Mouse (Mus musculus) heart, adult 2 months (tissue): Measurements from ENCODE around the gene Cep41. TPM values are rescaled to one million over a fixed set of nuclear protein-coding genes. Genes with fewer than 3 reads are reported as not detected.

ENCODE experiments used
- DNase-seq, 2 experiments: peaks; one replicate each; pipeline ENCODE4 v3.0.0; 2021
- H3K27ac ChIP-seq: fragments of 200-600 bp; 2 replicates; pipeline ENCODE4 v1.8.1; 2022
- H3K27me3 ChIP-seq: fragments of 200-500 bp; 2 replicates; pipeline ENCODE4 v1.6.1; 2012; ENCODE audit warnings: mild to moderate bottlenecking, low read length, inconsistent platforms, mixed read lengths; ENCODE audit not compliant: control insufficient read depth, insufficient read depth
- H3K36me3 ChIP-seq: fragments of 200-500 bp; 2 replicates; pipeline ENCODE4 v1.6.1; 2012; ENCODE audit warnings: low read length, inconsistent platforms; ENCODE audit not compliant: control insufficient read depth, insufficient read depth
- H3K4me1 ChIP-seq: fragments of 200-500 bp; 2 replicates; pipeline ENCODE4 v1.6.1; 2011; ENCODE audit warnings: low read length; ENCODE audit not compliant: control insufficient read depth, insufficient read depth
- H3K4me3 ChIP-seq: fragments of 200-600 bp; 2 replicates; pipeline ENCODE4 v1.8.1; 2022
- H3K79me2 ChIP-seq: fragments of 200-500 bp; replicated peaks from 2 replicates; pipeline ENCODE4 v1.6.1; 2012; ENCODE audit warnings: mild to moderate bottlenecking, inconsistent platforms, low read length, moderate library complexity, mixed read lengths; ENCODE audit not compliant: control insufficient read depth, insufficient read depth
- H3K9ac ChIP-seq: fragments of 200-500 bp; 2 replicates; pipeline ENCODE4 v1.6.1; 2012; ENCODE audit warnings: low read depth, mild to moderate bottlenecking, control low read depth, inconsistent platforms, low read length, mixed read lengths
- CTCF ChIP-seq: fragments of 200-600 bp; IDR thresholded peaks from 2 replicates; pipeline ENCODE4 v1.8.1; 2022; ENCODE audit warnings: antibody characterized with exemption, mild to moderate bottlenecking, moderate library complexity
- EP300 ChIP-seq: fragments of 200-500 bp; IDR thresholded peaks from 2 replicates; pipeline ENCODE4 v1.6.1; 2011; ENCODE audit warnings: low read depth, low read length, control low read depth; ENCODE audit not compliant: insufficient read depth
- POLR2A ChIP-seq: fragments of 200-500 bp; IDR thresholded peaks from 2 replicates; pipeline ENCODE4 v1.6.1; 2011; ENCODE audit warnings: mild to moderate bottlenecking, low read depth, low read length, control low read depth; ENCODE audit not compliant: insufficient read depth
- WGBS: fragments of 180-500 bp; shearing (Covaris S2); methylation state at CpG from one replicate; pipeline ENCODE4 v1.1.7; 2018; 5-methylcytosine and 5-hydroxymethylcytosine counted together
- intact Hi-C: fragments of 180-260 bp; cut with DNase I; formaldehyde crosslinking; loops from one replicate; pipeline ENCODE4 v1.15.1; 2025
- polyA plus RNA-seq: library from polyadenylated mRNA; depleted of rRNA; stranded (reverse); fragments of >200 nt; gene quantifications from 2 replicates; pipeline ENCODE4 v1.2.3, GENCODE M21; 2012
- total RNA-seq, 2 experiments: library from RNA; stranded (reverse); gene quantifications; 2 replicates each; pipeline ENCODE4 v1.2.3; 2021

Gene Cep41
- total and polyA plus RNA-seq, 3 experiments = 1.3 to 1.9 (median 1.4) TPM

DNA sequence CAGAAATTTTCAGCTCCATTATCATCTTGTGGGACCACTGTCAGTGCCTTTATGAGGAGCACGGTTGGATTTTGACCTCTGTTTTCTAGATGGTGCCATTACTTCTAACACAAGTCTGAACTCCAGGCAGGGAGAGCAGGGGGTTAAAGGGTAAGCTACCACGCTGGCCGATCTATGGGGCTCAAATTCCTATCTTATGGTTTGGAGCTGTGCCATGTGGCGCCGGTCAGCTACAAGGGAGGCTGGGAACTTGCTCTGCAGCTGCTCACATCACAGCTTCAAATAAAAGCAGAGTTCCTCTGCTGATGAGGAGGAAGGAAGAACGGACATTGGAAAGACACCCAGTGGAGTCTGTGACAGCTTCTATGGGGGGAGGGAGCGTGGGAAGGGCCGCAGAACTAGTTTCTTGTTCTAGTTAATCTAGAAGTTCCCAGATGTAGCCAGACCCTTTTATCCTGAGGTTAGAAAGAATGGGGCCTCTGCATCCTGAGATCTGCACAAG, 58.1 kb downstream of the Cep41 start:
- no peak for DNase-seq
- Histone ChIP-seq H3K36me3 (no peaks in the 10 kb centered on the region), H3K27me3 (no peaks in the 10 kb centered on the region), H3K4me3 (no peak overlapping the region), H3K27ac (no peak overlapping the region), H3K9ac (no peak overlapping the region), H3K79me2 (no peaks in the 10 kb centered on the region), H3K4me1 (no peaks in the 10 kb centered on the region)
- WGBS = 37% methylated on average over 8 of the region's 8 CpGs
- TF ChIP-seq EP300 (no peak), POLR2A (no peak), CTCF (no peak)
- intact Hi-C loops = no loop called here

DNA sequence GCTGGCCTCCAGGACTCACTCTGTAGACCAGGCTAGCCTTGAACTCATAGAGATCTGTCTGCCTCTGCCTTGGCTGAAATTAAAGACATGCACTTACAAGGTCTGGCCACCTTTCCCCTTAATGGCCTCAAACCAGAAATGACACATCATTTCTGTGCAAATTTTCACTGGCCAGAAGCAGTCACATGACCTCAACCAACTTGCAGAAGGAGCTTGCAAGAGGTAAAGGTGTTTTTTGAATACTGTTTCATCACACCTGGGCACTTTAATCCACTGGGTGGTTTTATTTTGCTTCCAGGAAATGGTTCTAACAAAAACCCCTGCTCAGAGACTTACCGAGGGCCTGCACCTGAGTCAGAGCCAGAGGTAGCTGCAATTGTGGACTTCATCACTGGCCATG, 63.6 kb downstream of the Cep41 start:
- H3K79me2 ChIP-seq = no peaks in the 10 kb centered on the region
- H3K27me3 ChIP-seq = no peaks in the 10 kb centered on the region
- H3K27ac ChIP-seq = no peak overlapping the region
- no peak for DNase-seq
- TF ChIP-seq CTCF (no peak), EP300 (no peak), POLR2A (no peak)
- no peaks in the 10 kb centered on the region for H3K4me1 ChIP-seq
- intact Hi-C loops = no loop called here
- H3K4me3 ChIP-seq = no peak overlapping the region
- H3K36me3 ChIP-seq = no peaks in the 10 kb centered on the region
- no peak overlapping the region for H3K9ac ChIP-seq
- 91% methylated on average over 1 of the region's 1 CpGs for WGBS

DNA sequence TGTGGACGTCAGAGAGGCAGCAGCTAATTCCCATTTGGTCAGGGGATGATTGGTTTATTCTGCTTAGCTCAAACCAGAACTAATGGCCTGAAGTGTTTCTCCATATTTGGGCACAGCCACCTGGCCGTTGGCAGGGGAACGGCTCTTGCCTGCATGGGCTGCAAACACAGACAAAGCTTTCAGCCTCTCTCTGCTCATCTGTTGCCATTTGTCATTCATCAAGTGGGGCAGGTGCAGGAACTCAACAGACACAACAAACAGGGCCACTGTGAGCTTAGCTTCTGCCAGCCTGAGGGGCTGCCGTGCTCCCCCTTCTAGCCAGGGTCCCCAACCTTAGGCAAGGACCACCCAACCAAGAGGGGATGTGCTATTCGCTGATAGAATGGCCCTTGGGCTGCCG, 65.4 kb downstream of the Cep41 start:
- Histone ChIP-seq H3K36me3 (no peaks in the 10 kb centered on the region), H3K9ac (no peak overlapping the region), H3K27me3 (no peaks in the 10 kb centered on the region), H3K4me3 (no peak overlapping the region), H3K4me1 (no peaks in the 10 kb centered on the region), H3K79me2 (no peaks in the 10 kb centered on the region), H3K27ac (no peak overlapping the region)
- WGBS = 85% methylated on average over 6 of the region's 6 CpGs
- intact Hi-C loops = no loop called here
- no peak for DNase-seq
- TF ChIP-seq EP300 (no peak), CTCF (no peak), POLR2A (no peak)

DNA sequence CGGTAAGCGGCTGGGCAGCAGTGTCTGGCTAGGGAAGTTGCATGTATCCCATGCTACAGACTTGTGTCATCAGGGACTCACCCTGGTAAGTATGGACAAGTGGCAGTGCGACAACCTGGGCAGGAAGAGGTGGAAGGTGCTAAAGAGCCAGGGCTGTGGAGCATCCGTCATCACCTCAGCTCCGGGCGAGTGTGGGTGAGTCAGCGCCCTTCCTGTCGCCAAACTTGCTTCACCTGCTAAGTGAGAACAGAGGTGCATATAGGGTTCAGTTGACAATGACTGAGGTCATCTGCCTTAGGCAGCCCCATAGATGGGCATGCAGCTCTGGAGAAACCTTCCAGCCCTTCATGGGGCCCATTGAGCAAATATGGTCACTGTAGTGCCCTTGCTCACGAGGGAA, 68.8 kb downstream of the Cep41 start:
- H3K79me2 ChIP-seq = no peaks in the 10 kb centered on the region
- no peak overlapping the region for H3K27ac ChIP-seq
- H3K4me1 ChIP-seq = no peaks in the 10 kb centered on the region
- no peaks in the 10 kb centered on the region for H3K36me3 ChIP-seq
- DNase-seq = peak in 1 of 2 experiments; percentile 9
- no peak overlapping the region for H3K9ac ChIP-seq
- intact Hi-C loops = no loop called here
- WGBS = 89% methylated on average over 9 of the region's 9 CpGs
- TF ChIP-seq EP300 (no peak), POLR2A (no peak), CTCF (no peak)
- H3K27me3 ChIP-seq = no peaks in the 10 kb centered on the region
- H3K4me3 ChIP-seq = no peak overlapping the region

DNA sequence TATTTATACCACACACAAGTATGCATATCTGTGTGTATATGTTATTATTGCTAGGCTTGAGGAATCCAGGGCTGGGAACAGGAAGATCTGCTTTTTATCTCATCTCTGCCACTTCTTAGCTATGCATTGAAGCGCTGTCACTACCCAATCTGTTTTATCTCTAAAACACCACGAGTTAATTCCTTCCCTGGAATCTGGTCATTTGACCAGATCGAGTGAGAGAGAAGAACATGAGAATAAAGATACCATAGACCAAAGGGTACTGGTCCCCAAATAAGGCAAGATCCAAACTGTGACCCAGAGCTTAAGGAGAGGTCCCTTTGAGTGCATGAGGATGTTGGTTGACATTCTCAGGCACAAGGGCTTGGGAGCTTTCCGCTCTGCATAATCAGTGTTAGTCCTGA, 71.6 kb downstream of the Cep41 start:
- TF ChIP-seq EP300 = no peak
- no peak for TF ChIP-seq POLR2A
- no peak for TF ChIP-seq CTCF
- 36% methylated on average over 4 of the region's 4 CpGs for WGBS
- Histone ChIP-seq H3K4me3 (no peak overlapping the region), H3K4me1 (no peaks in the 10 kb centered on the region), H3K79me2 (no peaks in the 10 kb centered on the region), H3K27ac (no peak overlapping the region), H3K36me3 (no peaks in the 10 kb centered on the region), H3K27me3 (no peaks in the 10 kb centered on the region), H3K9ac (no peak overlapping the region)
- intact Hi-C loops = no loop called here
- no peak for DNase-seq

DNA sequence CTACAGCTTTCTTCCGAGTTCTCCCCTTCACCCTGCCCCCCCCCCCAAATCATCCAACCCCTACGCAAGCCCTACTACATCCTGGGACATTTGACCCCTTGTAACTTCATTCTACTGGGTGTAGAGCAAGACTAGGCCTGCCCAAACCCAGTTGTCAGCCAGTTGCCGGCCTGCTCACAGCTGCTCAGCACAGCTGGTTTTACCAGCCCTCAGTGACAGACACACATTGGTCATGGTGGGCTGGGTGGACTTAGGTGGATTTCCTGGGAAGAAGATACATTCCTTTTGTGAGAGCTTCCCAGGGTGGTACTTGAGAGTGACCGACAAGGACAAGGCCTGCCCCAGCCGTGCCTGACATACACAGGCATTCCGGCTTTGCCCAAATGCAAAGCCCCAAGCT, 72.6 kb downstream of the Cep41 start:
- no peak for DNase-seq
- Histone ChIP-seq H3K27ac (no peak overlapping the region), H3K4me3 (no peak overlapping the region), H3K9ac (no peak overlapping the region), H3K4me1 (no peaks in the 10 kb centered on the region), H3K36me3 (no peaks in the 10 kb centered on the region), H3K27me3 (no peaks in the 10 kb centered on the region), H3K79me2 (no peaks in the 10 kb centered on the region)
- no peak for TF ChIP-seq CTCF
- intact Hi-C loops = no loop called here
- 87% methylated on average over 6 of the region's 6 CpGs for WGBS
